Mouse (Mus musculus): ENCODE data around the gene 4930404H24Rik.

DNA sequence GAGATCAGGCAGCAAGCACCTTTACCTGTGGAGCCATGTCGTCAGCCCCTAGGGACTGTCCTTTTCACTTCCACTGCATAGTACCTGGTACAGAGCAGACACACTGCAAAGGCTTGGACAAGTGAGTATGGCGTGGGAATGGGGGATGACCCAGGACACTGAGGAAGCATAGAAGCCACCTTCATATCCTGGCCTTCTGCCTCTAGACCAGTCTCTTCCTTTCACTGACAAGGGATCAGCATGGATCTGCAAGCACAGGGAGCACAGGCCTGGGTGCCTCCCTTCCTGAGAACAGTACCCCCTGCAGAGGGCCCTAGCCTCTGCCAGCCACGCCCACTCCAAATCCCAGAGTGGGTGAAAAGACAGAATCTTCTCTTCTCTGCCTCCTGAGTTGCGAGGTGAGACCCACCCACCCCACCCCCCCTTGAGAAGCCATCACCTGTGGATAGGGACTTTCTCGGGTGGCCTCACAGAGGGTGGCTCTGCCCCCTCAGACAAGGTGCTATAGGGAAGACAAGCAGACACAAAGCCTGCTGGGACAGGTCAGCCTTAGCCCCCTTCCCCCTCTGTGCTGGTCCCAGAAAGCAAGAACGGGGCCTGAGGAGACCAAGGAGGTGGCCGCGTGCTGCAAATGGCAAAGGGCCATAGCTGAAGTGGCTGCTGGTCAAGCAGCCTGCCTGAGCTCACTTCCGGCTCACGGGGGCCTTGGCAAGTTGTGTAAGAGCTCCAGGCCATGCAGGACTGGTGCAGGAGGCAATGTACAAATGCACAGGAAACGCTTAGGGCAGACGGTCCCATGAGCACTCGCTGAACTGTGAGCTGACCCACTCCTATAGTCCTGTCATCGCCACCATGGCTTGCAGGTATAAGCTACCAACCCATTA, 22.1 kb downstream of the 4930404H24Rik start:
- TF ChIP-seq CTCF (IDR thresholded peaks at IDR 0.05; ENCODE audit: low read depth) (no peak), EP300 (optimal IDR thresholded peaks at IDR 0.05) (no peak)
